Mouse (Mus musculus) embryonic facial prominence, embryonic 13.5 days (tissue): ENCODE results near the gene Scrn3. TPM values are rescaled to one million over a fixed set of nuclear protein-coding genes. Genes with fewer than 3 reads are reported as not detected.

Experiments used
- ATAC-seq: fragments of 200-750 bp; cut with Nextera tagmentation; 2 replicates; pipeline ENCODE4 v1.8.0; 2017; ENCODE audit warnings: low read depth; ENCODE audit not compliant: insufficient number of reproducible peaks, insufficient read depth, low FRiP score, low TSS enrichment
- H3K27ac ChIP-seq: fragments of 300-500 bp; sonication (generic); 2 replicates; pipeline ENCODE4 v1.5.1; 2015; ENCODE audit warnings: moderate library complexity, mild to moderate bottlenecking, inconsistent platforms
- H3K27me3 ChIP-seq: fragments of 300-500 bp; sonication (generic); 2 replicates; pipeline ENCODE4 v1.6.1; 2015; ENCODE audit warnings: mild to moderate bottlenecking, inconsistent platforms
- H3K36me3 ChIP-seq: fragments of 300-500 bp; sonication (generic); 2 replicates; pipeline ENCODE4 v1.6.1; 2015; ENCODE audit warnings: mild to moderate bottlenecking, inconsistent platforms
- H3K4me1 ChIP-seq: fragments of 300-500 bp; sonication (generic); 2 replicates; pipeline ENCODE4 v1.6.1; 2015; ENCODE audit warnings: inconsistent platforms
- H3K4me2 ChIP-seq: fragments of 300-500 bp; sonication (generic); 2 replicates; pipeline ENCODE4 v1.6.1; 2015; ENCODE audit warnings: moderate library complexity, mild to moderate bottlenecking, inconsistent platforms
- H3K4me3 ChIP-seq: fragments of 300-500 bp; sonication (generic); 2 replicates; pipeline ENCODE4 v1.5.1; 2015; ENCODE audit warnings: mild to moderate bottlenecking, inconsistent platforms
- H3K9ac ChIP-seq: fragments of 300-500 bp; sonication (generic); 2 replicates; pipeline ENCODE4 v1.6.1; 2015; ENCODE audit warnings: mild to moderate bottlenecking, inconsistent platforms
- H3K9me3 ChIP-seq: fragments of 300-500 bp; sonication (generic); 2 replicates; pipeline ENCODE4 v1.6.1; 2016; ENCODE audit warnings: inconsistent platforms
- WGBS: fragments of 180-500 bp; shearing (Covaris S2); methylation state at CpG from one replicate; pipeline ENCODE4 v1.1.7; 2015; ENCODE audit warnings: mixed read lengths; 5-methylcytosine and 5-hydroxymethylcytosine counted together
- polyA plus RNA-seq: library from polyadenylated mRNA; unstranded; fragments of >200 nt; fragmentation: Nextera tagmentation; extraction: Ambion mirVana; gene quantifications from 2 replicates; pipeline ENCODE4 v1.2.1, GENCODE M21; 2015

Scrn3 gene
- polyA plus RNA-seq, 1 experiment from 2014 or later, result 15.0 TPM

GRCm38 (mm10) chr2:73277021-73277708, 35.2 kb upstream of the Scrn3 start:
- Histone ChIP-seq H3K27me3 (peaks cover 86% of the 10 kb centered on the region), H3K4me3 (peak overlapping the region; percentile 34), H3K27ac (peak overlapping the region; percentile 28; the same call in 1 of the 2 replicates), H3K36me3 (no peaks in the 10 kb centered on the region), H3K9me3 (no peaks in the 10 kb centered on the region), H3K4me1 (peaks cover 62% of the 10 kb centered on the region), H3K9ac (peak overlapping the region; percentile 65), H3K4me2 (peak overlapping the region; percentile 52)
- 2% methylated on average over 38 of the region's 38 CpGs for WGBS
- no peak for ATAC-seq

- peaks cover 58% of the 10 kb centered on the region for H3K4me1 ChIP-seq
- no peak for ATAC-seq
- H3K9ac ChIP-seq, result peak overlapping the region; percentile 65
- H3K4me2 ChIP-seq, result peak overlapping the region; percentile 52
- 2% methylated on average over 18 of the region's 18 CpGs for WGBS
- peak overlapping the region; percentile 28; the same call in 1 of the 2 replicates for H3K27ac ChIP-seq
- H3K36me3 ChIP-seq, result no peaks in the 10 kb centered on the region
- H3K4me3 ChIP-seq, result peak overlapping the region; percentile 34
- peaks cover 84% of the 10 kb centered on the region for H3K27me3 ChIP-seq
- no peaks in the 10 kb centered on the region for H3K9me3 ChIP-seq
These were observed 34.7 kb upstream of the Scrn3 start for GRCm38 (mm10) chr2:73277709-73278075.

- Histone ChIP-seq H3K9ac (peak overlapping the region; percentile 65; the same call in 1 of the 2 replicates), H3K36me3 (no peaks in the 10 kb centered on the region), H3K27me3 (peaks cover 79% of the 10 kb centered on the region), H3K4me3 (peak overlapping the region; percentile 34), H3K4me1 (peaks cover 52% of the 10 kb centered on the region), H3K4me2 (peak overlapping the region; percentile 52), H3K27ac (no peak overlapping the region), H3K9me3 (no peaks in the 10 kb centered on the region)
- ATAC-seq, result no peak
- 1% methylated on average over 20 of the region's 20 CpGs for whole genome bisulfite sequencing
These were observed 34.1 kb upstream of the Scrn3 start for GRCm38 (mm10) chr2:73278131-73278854.

GRCm38 (mm10) chr2:73278869-73279268, 33.5 kb upstream of the Scrn3 start:
- Histone ChIP-seq H3K4me3 (peak overlapping the region; percentile 28), H3K9ac (peak overlapping the region; percentile 46; the same call in 1 of the 2 replicates), H3K27me3 (peaks cover 73% of the 10 kb centered on the region), H3K9me3 (no peaks in the 10 kb centered on the region), H3K4me2 (peak overlapping the region; percentile 52), H3K27ac (no peak overlapping the region), H3K4me1 (peaks cover 46% of the 10 kb centered on the region), H3K36me3 (no peaks in the 10 kb centered on the region)
- WGBS, result under 1% methylated on average over 17 of the region's 17 CpGs
- ATAC-seq, result no peak; the same call in 1 of the 2 replicates

GRCm38 (mm10) chr2:73279271-73280038, 32.9 kb upstream of the Scrn3 start:
- H3K4me3 ChIP-seq, result peak overlapping the region; percentile 28
- H3K4me1 ChIP-seq, result peaks cover 40% of the 10 kb centered on the region
- peak overlapping the region; percentile 52 for H3K4me2 ChIP-seq
- no peak overlapping the region for H3K27ac ChIP-seq
- peak overlapping the region; percentile 46; the same call in 1 of the 2 replicates for H3K9ac ChIP-seq
- ATAC-seq, result no peak
- H3K27me3 ChIP-seq, result peaks cover 68% of the 10 kb centered on the region
- H3K9me3 ChIP-seq, result no peaks in the 10 kb centered on the region
- no peaks in the 10 kb centered on the region for H3K36me3 ChIP-seq
- WGBS, result 3% methylated on average over 27 of the region's 31 CpGs

GRCm38 (mm10) chr2:73280356-73281047, 31.9 kb upstream of the Scrn3 start:
- Histone ChIP-seq H3K4me2 (peak overlapping the region; percentile 48), H3K36me3 (no peaks in the 10 kb centered on the region), H3K4me3 (peak overlapping the region; percentile 29), H3K9me3 (no peaks in the 10 kb centered on the region), H3K4me1 (peaks cover 37% of the 10 kb centered on the region), H3K27ac (no peak overlapping the region), H3K27me3 (peaks cover 63% of the 10 kb centered on the region), H3K9ac (peak overlapping the region; percentile 36; the same call in 1 of the 2 replicates)
- no peak for ATAC-seq
- 3% methylated on average over 33 of the region's 33 CpGs for whole genome bisulfite sequencing

DNA sequence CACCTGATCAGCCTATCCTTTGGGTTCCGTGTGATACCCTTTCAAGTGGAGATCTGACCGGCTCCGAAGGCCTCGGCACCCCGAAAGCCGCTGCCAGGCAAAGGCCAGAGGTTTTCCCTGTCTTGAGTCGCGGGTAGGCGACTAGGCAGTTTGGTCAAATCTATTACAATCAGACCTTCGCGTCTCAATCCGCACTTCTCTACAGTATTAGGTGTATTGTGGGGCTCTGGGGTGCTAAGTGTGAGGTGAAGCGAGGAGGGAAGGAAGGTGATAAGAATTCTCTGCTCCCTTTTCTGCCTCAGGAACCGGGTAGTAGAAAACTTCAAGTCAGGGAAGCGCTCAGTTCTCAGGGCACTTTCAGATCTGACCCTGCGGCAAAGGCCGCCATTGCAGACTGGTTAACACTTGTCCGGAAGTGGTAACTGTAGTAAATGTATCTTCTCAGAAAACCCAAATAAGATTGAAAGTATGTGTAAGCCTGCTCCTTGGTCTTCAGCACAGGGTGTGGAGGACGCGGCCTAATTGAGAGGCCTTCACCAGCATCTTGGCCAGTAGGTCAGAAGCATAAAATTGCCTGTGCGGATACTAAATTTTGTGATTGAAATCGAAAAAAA, 31.2 kb upstream of the Scrn3 start:
- H3K4me2 ChIP-seq, result peak overlapping the region; percentile 48
- WGBS, result 12% methylated on average over 22 of the region's 22 CpGs
- H3K27me3 ChIP-seq, result peaks cover 57% of the 10 kb centered on the region
- peaks cover 37% of the 10 kb centered on the region for H3K4me1 ChIP-seq
- no peak for ATAC-seq
- H3K4me3 ChIP-seq, result peak overlapping the region; percentile 29
- no peaks in the 10 kb centered on the region for H3K9me3 ChIP-seq
- no peaks in the 10 kb centered on the region for H3K36me3 ChIP-seq
- 0 out of 2 replicates have a peak overlapping the region, but pooled peaks have one; percentile 36 for H3K9ac ChIP-seq
- no peak overlapping the region for H3K27ac ChIP-seq

DNA sequence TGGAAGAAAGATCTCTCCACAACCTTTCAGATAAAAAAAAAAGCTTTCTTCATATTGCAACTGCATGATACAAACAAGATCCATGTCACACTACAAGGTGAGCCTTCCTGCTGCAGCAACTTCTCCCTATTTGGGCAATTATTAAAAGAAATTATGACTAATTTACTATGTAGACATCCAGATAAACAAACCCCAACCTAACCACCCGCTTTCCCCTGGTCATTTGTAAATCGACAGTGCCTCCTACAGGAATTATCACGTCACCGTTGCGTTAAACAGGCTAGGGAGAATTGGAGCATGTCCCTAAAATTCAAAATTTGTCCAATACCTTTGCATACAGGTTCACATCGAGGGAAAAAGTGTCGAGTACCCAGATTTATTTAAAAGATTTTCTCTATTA, 30.7 kb upstream of the Scrn3 start:
- no peak for ATAC-seq
- Histone ChIP-seq H3K4me3 (no peak overlapping the region), H3K9ac (no peak overlapping the region), H3K4me1 (peaks cover 37% of the 10 kb centered on the region), H3K36me3 (no peaks in the 10 kb centered on the region), H3K4me2 (no peak overlapping the region), H3K27me3 (peaks cover 53% of the 10 kb centered on the region), H3K27ac (no peak overlapping the region), H3K9me3 (no peaks in the 10 kb centered on the region)
- 9% methylated on average over 7 of the region's 7 CpGs for WGBS

DNA sequence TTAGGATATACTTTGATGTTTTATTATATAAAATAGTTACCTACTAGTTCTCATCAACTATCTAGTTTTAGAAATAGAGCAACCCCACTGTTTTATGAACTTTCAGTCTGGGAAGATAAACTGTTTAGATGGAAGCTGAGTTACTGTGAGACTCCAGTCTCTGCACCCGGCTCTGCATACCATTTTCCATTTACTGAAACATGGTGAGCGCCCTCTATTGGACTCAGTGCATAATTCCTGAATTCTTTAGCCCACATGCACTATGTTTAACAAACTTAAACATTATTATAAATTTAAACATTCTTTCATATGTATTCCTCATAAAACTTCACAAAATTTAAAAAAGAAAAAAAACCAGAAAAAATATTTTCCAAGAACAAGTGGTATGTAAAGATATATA, 26.8 kb upstream of the Scrn3 start:
- ATAC-seq, result no peak
- Histone ChIP-seq H3K4me3 (no peak overlapping the region), H3K4me1 (peaks cover 12% of the 10 kb centered on the region), H3K9me3 (no peaks in the 10 kb centered on the region), H3K4me2 (no peak overlapping the region), H3K9ac (no peak overlapping the region), H3K36me3 (peaks cover 12% of the 10 kb centered on the region), H3K27me3 (peaks cover 19% of the 10 kb centered on the region), H3K27ac (no peak overlapping the region)
- 11% methylated on average over 2 of the region's 2 CpGs for WGBS

DNA sequence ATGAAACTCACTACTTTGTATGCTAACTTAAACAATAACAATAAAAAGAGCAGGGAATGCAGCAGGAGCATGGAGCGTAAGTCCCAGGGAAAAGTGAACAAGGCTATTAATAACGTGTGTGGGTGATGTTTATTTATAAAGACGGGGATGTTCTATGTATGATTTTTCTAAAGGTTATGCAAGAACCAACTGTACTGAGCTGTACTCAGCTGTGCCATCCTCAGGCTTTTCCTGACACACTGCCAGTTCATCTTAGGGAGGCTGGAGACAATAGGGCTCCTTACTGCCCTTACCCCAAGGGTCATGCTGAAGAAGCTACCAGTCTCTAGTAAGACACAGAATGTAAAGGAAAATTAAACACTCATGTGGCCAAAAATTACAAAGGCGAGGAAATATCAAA, 21.3 kb upstream of the Scrn3 start:
- H3K9ac ChIP-seq, result no peak overlapping the region
- H3K4me1 ChIP-seq, result no peaks in the 10 kb centered on the region
- no peaks in the 10 kb centered on the region for H3K9me3 ChIP-seq
- no peaks in the 10 kb centered on the region for H3K27me3 ChIP-seq
- peaks cover 39% of the 10 kb centered on the region for H3K36me3 ChIP-seq
- H3K4me3 ChIP-seq, result no peak overlapping the region
- H3K27ac ChIP-seq, result no peak overlapping the region
- 90% methylated on average over 4 of the region's 4 CpGs for WGBS
- no peak overlapping the region for H3K4me2 ChIP-seq
- no peak for ATAC-seq

DNA sequence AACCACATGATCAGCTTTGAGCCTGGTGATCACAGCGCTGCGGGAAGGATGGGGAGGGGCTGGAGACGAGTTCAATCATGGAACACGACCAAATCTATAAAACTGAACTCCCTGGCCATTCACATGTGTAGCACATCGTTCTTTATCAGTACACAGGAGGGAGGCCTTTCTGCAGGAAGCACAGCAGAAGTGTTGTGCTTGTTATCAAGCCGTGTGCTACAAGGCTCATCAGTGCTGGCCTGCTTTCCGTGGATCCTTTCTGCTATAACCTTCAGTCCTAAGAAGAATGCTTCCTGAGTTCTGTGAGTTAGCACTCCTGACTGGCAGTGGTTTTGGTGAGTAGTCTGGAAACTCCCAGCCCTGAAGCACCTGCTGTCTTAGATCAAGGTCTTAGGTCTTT, 17.4 kb upstream of the Scrn3 start:
- Histone ChIP-seq H3K4me3 (no peak overlapping the region), H3K9ac (no peak overlapping the region), H3K4me1 (no peaks in the 10 kb centered on the region), H3K27ac (no peak overlapping the region), H3K9me3 (no peaks in the 10 kb centered on the region), H3K4me2 (no peak overlapping the region), H3K36me3 (peaks cover 44% of the 10 kb centered on the region), H3K27me3 (no peaks in the 10 kb centered on the region)
- ATAC-seq, result no peak
- WGBS, result 80% methylated on average over 7 of the region's 7 CpGs
